Mouse (Mus musculus) CH12.LX (cell line): ENCODE results near the gene Chfr.

ENCODE experiments used
- CTCF ChIP-seq, 2 experiments: IDR thresholded peaks in 1 of 2; conservative IDR thresholded peaks in 1 of 2; 2 replicates each; pipeline ENCODE4 v1.5.1; 2011 to 2012; ENCODE audit warnings: low read depth in 2 of 2, low read length in 2 of 2, improper control_type of control experiment in 1 of 2, inconsistent platforms in 1 of 2, mild to moderate bottlenecking in 1 of 2, moderate library complexity in 1 of 2
- EP300 ChIP-seq: IDR thresholded peaks from 2 replicates; pipeline ENCODE4 v1.6.1; 2011; ENCODE audit warnings: low read length, improper control_type of control experiment
- HCFC1 ChIP-seq: IDR thresholded peaks from 2 replicates; pipeline ENCODE4 v1.6.1; 2012; ENCODE audit warnings: low read depth, mild to moderate bottlenecking, inconsistent platforms, low read length, improper control_type of control experiment
- POLR2A ChIP-seq: IDR thresholded peaks from 2 replicates; pipeline ENCODE4 v1.6.1; 2011; ENCODE audit warnings: low read depth, mild to moderate bottlenecking, improper control_type of control experiment, low read length
- UBTF ChIP-seq: IDR thresholded peaks from 2 replicates; pipeline ENCODE4 v1.6.1; 2012; ENCODE audit warnings: low read depth, mild to moderate bottlenecking, inconsistent platforms, low read length, improper control_type of control experiment, moderate library complexity

- TF ChIP-seq POLR2A (no peak), UBTF (no peak), HCFC1 (no peak), CTCF (conservative IDR thresholded peaks at IDR 0.05 in 1 of 2, IDR thresholded peaks at IDR 0.05 in 1 of 2; ENCODE audit: low read depth in 2 of 2, low read length in 2 of 2) (no peak), EP300 (no peak)
Observed at GRCm38 (mm10) chr5:110101716-110102347, 33.8 kb upstream of the Chfr start.
